Mouse (Mus musculus) lung, adult 2 months (tissue): ENCODE results near the gene Pnpla6.

ENCODE experiments used
- CTCF ChIP-seq: fragments of 200-500 bp; IDR thresholded peaks from 2 replicates; pipeline ENCODE4 v1.5.1; 2011; ENCODE audit warnings: mild to moderate bottlenecking, low read length, control low read depth; ENCODE audit not compliant: insufficient read depth
- POLR2A ChIP-seq: fragments of 200-500 bp; IDR thresholded peaks from 2 replicates; pipeline ENCODE4 v1.6.1; 2011; ENCODE audit warnings: low read depth, mild to moderate bottlenecking, control low read depth, low read length, borderline replicate concordance; ENCODE audit errors: extremely low read depth

DNA sequence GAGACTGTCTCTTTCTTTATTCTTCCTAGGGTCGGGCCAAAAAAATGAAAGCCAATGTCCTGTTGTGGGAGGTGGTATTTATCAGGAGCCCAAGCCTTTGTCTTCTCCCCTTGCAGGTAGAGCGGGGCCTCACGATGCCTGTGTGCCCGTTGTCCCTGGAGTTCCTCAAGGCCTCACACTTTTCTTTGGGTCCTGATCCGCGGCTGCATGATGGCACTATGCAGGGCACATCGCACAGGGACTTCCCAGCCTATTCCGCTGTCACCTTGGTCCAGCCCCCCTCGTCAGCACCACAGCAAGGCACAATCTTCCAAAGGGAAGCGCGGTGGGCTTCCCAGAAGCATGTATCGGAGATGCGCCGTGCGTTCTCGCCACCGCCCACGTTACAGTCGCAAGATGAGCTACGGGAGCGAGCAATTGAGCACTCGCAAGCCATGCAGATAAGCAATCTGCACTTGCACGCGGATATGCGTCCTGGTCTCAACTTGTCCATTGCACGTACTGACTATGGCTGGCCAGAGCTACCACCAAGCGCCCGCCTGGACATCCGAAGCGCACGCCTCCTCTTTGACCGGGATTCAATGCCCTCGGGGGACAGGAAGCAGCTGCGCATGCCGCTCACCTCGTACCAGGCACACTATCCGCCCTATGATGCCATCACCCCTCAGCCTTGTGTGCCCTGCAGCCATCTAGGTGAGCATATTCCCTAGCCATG is 39.3 kb upstream of the Pnpla6 start:
- TF ChIP-seq CTCF (no peak), POLR2A (no peak)
